Comparison of ENCODE assay signal across 9 mouse cellular contexts in genomic region chr4:141301591-141302427, GRCm38 (mm10). TPM values are rescaled to one million over a fixed set of nuclear protein-coding genes. Genes with fewer than 3 reads are reported as not detected.
DNase-seq lines count a peak whose midpoint lies in the region; ATAC-seq and TF ChIP-seq lines count a peak whose summit lies in the region.
"Had no signal": no experiment of that assay in that cellular context is flagged by ENCODE, and none has a peak within 500 bp of the region (broad histone marks: within the 10 kb centered on the region; RNA-seq: fewer than 3 reads in every experiment).

No protein-coding gene starts in this region.

- WGBS in forebrain, postnatal 0 days: 1% methylated on average over 50 of the region's 51 CpGs
- WGBS in liver, embryonic 14.5 days (ENCODE audit: insufficient replicate concordance): under 1% methylated on average over 51 of the region's 51 CpGs
- WGBS in neural tube, embryonic 13.5 days: under 1% methylated on average over 51 of the region's 51 CpGs

- peak overlapping the region; percentile 94 for H3K4me3 ChIP-seq in C2C12 (ENCODE audit: insufficient read depth, poor library complexity, severe bottlenecking)
- peak overlapping the region; percentile 52 for H3K4me3 ChIP-seq in forebrain, postnatal 0 days (ENCODE audit: low read depth, low read length)
- H3K4me3 ChIP-seq in liver, embryonic 14.5 days (ENCODE audit: insufficient read depth in 1 of 2, low read depth in 2 of 2, low read length in 2 of 2): peak overlapping the region; percentile 34 to 58
- peak overlapping the region; percentile 62 for H3K4me3 ChIP-seq in neural tube, embryonic 13.5 days

- H3K4me2 ChIP-seq in forebrain, postnatal 0 days (ENCODE audit: low read depth): peak overlapping the region; percentile 99
- peak overlapping the region; percentile 57 for H3K4me2 ChIP-seq in liver, embryonic 14.5 days (ENCODE audit: low read depth)
- H3K4me2 ChIP-seq in neural tube, embryonic 13.5 days: peak overlapping the region; percentile 98

- H3K27ac ChIP-seq in forebrain, postnatal 0 days (ENCODE audit: low read depth, low read length): no peak overlapping the region
- no peak overlapping the region for H3K27ac ChIP-seq in liver, embryonic 14.5 days
- H3K27ac ChIP-seq in neural tube, embryonic 13.5 days (replicated peaks): no peak overlapping the region

- peaks cover 56% of the 10 kb centered on the region for H3K79me3 ChIP-seq in C2C12 (ENCODE audit: low read depth)

- no peaks in the 10 kb centered on the region for H3K9me3 ChIP-seq in forebrain, postnatal 0 days (ENCODE audit: low read length)
- no peaks in the 10 kb centered on the region for H3K9me3 ChIP-seq in liver, embryonic 14.5 days (ENCODE audit: control insufficient read depth, low read length)
- no peaks in the 10 kb centered on the region for H3K9me3 ChIP-seq in neural tube, embryonic 13.5 days

- no peak for ATAC-seq in forebrain, postnatal 0 days
- ATAC-seq in liver, embryonic 14.5 days (ENCODE audit: insufficient read depth): no peak
- ATAC-seq in neural tube, embryonic 13.5 days (ENCODE audit: low read depth): no peak

- peak overlapping the region; percentile 100 for H3ac ChIP-seq in C2C12 (ENCODE audit: control insufficient read depth, insufficient read length, low read depth)

- peaks cover 75% of the 10 kb centered on the region for H3K79me2 ChIP-seq in C2C12 (ENCODE audit: control insufficient read depth, insufficient read depth)

- H3K9ac ChIP-seq in forebrain, postnatal 0 days: peak overlapping the region; percentile 41
- H3K9ac ChIP-seq in liver, embryonic 14.5 days (replicated peaks): peak overlapping the region; percentile 43; the same call in 1 of the 2 replicates
- peak overlapping the region; percentile 71 for H3K9ac ChIP-seq in neural tube, embryonic 13.5 days

- no peak for TF ChIP-seq CTCF in C2C12 (IDR thresholded peaks at IDR 0.05; ENCODE audit: control insufficient read depth, insufficient read depth, insufficient read length)
- no peak for TF ChIP-seq CTCF in forebrain, postnatal 0 days (IDR thresholded peaks at IDR 0.05; ENCODE audit: low read depth)
- TF ChIP-seq CTCF in liver, embryonic 14.5 days (IDR thresholded peaks at IDR 0.05; ENCODE audit: low read depth): no peak

- no peak for TF ChIP-seq EP300 in liver, embryonic 14.5 days (IDR thresholded peaks at IDR 0.05; ENCODE audit: low read depth)

- H3K4me1 ChIP-seq in forebrain, postnatal 0 days (ENCODE audit: insufficient read depth): no peaks in the 10 kb centered on the region
- H3K4me1 ChIP-seq in liver, embryonic 14.5 days (replicated peaks; ENCODE audit: control insufficient read depth in 2 of 2, insufficient read depth in 2 of 2, low read length in 1 of 2): peaks cover 0 to 5% of the 10 kb centered on the region in 2 experiments; a peak in 1 of 4 replicates
- H3K4me1 ChIP-seq in neural tube, embryonic 13.5 days (replicated peaks): peaks cover 52% of the 10 kb centered on the region

- H3K27me3 ChIP-seq in C2C12 (ENCODE audit: control insufficient read depth, insufficient read depth, insufficient read length): no peaks in the 10 kb centered on the region
- peaks cover 41% of the 10 kb centered on the region for H3K27me3 ChIP-seq in forebrain, postnatal 0 days (ENCODE audit: insufficient read depth, low read length)
- H3K27me3 ChIP-seq in liver, embryonic 14.5 days (ENCODE audit: control insufficient read depth, insufficient read depth, low read length): peaks cover 32% of the 10 kb centered on the region
- H3K27me3 ChIP-seq in neural tube, embryonic 13.5 days: peaks cover 73% of the 10 kb centered on the region

- peak; percentile 37 for DNase-seq in adrenal gland, postnatal 10 days
- DNase-seq in adrenal gland, postnatal 4 days (ENCODE audit: low spot score in 2 of 2): no peak
- DNase-seq in forebrain, postnatal 0 days: no peak
- no peak for DNase-seq in liver, embryonic 14.5 days (ENCODE audit: low read depth in 3 of 3, low spot score in 3 of 3)
- DNase-seq in retina, embryonic 14.5 days (ENCODE audit: low spot score): no peak
- DNase-seq in right cerebral cortex, postnatal 4 days: no peak

- H3K36me3 ChIP-seq in C2C12 (ENCODE audit: control insufficient read depth, insufficient read depth): peaks cover 41% of the 10 kb centered on the region
- H3K36me3 ChIP-seq in forebrain, postnatal 0 days (ENCODE audit: insufficient read depth): no peaks in the 10 kb centered on the region
- H3K36me3 ChIP-seq in liver, embryonic 14.5 days (replicated peaks; ENCODE audit: control insufficient read depth, insufficient read depth, low read depth): no peaks in the 10 kb centered on the region
- no peaks in the 10 kb centered on the region for H3K36me3 ChIP-seq in neural tube, embryonic 13.5 days

TF ChIP-seq in C2C12, 6 proteins besides CTCF, POLR2A, EP300 and RAD21:
- TF ChIP-seq CEBPB (IDR thresholded peaks at IDR 0.05; ENCODE audit: low read depth) (no peak), USF1 (IDR thresholded peaks at IDR 0.05; ENCODE audit: low read depth) (no peak), MYOG (IDR thresholded peaks at IDR 0.05; ENCODE audit: control insufficient read depth, extremely low read depth, insufficient read length) (no peak), MYOD1 (IDR thresholded peaks at IDR 0.05; ENCODE audit: control insufficient read depth, insufficient read length, low read depth) (peak; percentile 44), MAX (IDR thresholded peaks at IDR 0.05) (no peak)

RNA-seq across cellular contexts. Expression of gene Epha2, which starts 0.8 kb away (rescaled TPM):
- total RNA-seq in adrenal gland, postnatal 10 days (2021): 10 to 100 TPM; 13.4 to 18.1 TPM
- 10 to 100 TPM; 19.0 to 21.5 TPM for total RNA-seq in adrenal gland, postnatal 4 days (2021)
- 129 TPM for polyA plus RNA-seq in C2C12 (2012; fragmentation: generic; extraction: Trizol)
- total RNA-seq in forebrain, postnatal 0 days (2014; rRNA removed): 1.2 and 1.4 TPM in 2 replicates
- polyA plus RNA-seq in forebrain, postnatal 0 days (2015; fragmentation: Nextera tagmentation; extraction: Ambion mirVana): 0.33 and 0.39 TPM in 2 replicates
- 1.6 TPM in 2 replicates for polyA plus RNA-seq in liver, embryonic 14.5 days (2012; rRNA removed)
- polyA plus RNA-seq in liver, embryonic 14.5 days (2014; fragmentation: Nextera tagmentation; extraction: Ambion mirVana): 0.29 and 0.45 TPM in 2 replicates
- polyA plus RNA-seq in neural tube, embryonic 13.5 days (2015; fragmentation: Nextera tagmentation; extraction: Ambion mirVana): 1.7 and 2.2 TPM in 2 replicates
- total RNA-seq: hematopoietic stem cell, adult 5-6 weeks had no signal

Comparison
In these comparisons a context has a peak if more than half of its experiments do, and no peak if none do; other contexts are left out.
1. RNA of gene Epha2, which starts 0.8 kb away (polyA plus RNA-seq): 129 TPM in C2C12 (single experiment); 1.7 to 2.2 TPM in neural tube, embryonic 13.5 days, 0.29 to 1.6 TPM in liver, embryonic 14.5 days and 0.33 to 0.39 TPM in forebrain, postnatal 0 days; every median in the first group is over 10 times any median in the second.
2. Peak in every context shown above with its lines, with median percentiles within 50 percentile points of each other: H3K4me3 ChIP-seq, H3K4me2 ChIP-seq and H3K9ac ChIP-seq.